Mouse (Mus musculus) kidney, adult 2 months (tissue): ENCODE measurements around the gene Cacna1g.

Source experiments
- CTCF ChIP-seq: fragments of 200-500 bp; conservative IDR thresholded peaks from 2 replicates; pipeline ENCODE4 v1.5.1; 2011; ENCODE audit warnings: low read depth, mild to moderate bottlenecking, control low read depth, low read length, moderate library complexity, mixed read lengths; ENCODE audit not compliant: insufficient read depth, insufficient read length
- POLR2A ChIP-seq: fragments of 200-500 bp; IDR thresholded peaks from one replicate; pipeline ENCODE4 v1.6.1; 2011; ENCODE audit warnings: low read depth, low read length, control low read depth

- TF ChIP-seq POLR2A (no peak), CTCF (no peak)
These were observed 24.8 kb downstream of the Cacna1g start for GRCm38 (mm10) chr11:94449239-94449638.
